Mouse (Mus musculus): ENCODE data around the gene Ticrr. TPM values are rescaled to one million over a fixed set of nuclear protein-coding genes. Genes with fewer than 3 reads are reported as not detected.

The Ticrr gene
- 0.98 and 1.5 TPM in 2 replicates for polyA plus RNA-seq (2015; fragmentation: Nextera tagmentation; extraction: Ambion mirVana)

DNA sequence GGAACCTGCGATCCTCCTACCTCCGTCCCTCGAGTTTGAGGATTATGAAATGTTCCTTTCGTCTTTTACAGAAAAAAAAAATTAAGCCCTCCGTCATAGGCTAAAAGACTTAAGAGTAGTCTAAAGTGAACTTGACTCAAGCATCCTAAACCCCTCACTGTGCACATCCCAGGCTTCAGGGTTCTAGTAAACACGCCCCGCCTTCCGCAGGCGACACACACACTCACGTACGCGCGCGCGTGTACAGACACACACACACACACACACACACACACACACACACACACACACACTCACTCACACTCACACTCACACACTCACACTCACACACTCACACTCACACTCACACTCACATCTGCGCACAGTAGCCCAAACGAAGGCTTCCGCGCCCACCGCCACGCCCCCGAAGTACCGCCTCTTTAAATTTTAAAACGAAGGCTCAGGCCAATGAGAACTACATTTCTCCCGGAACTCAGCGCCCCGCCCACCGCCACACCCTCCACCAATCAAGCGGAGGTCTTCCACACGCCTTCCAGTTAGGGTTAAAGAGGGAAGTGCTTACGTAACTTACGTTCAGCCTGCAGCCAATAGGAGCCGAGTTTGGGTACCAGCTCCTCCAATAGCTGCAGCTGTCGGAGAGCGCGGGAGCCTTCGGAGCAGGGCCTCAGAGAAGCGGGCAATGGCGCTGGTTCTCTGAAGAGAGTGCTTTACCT is at the start of gene Ticrr:
Gene Ticrr (plus strand): TSS at position 619 of the 713 bp plus-strand sequence.

DNA sequence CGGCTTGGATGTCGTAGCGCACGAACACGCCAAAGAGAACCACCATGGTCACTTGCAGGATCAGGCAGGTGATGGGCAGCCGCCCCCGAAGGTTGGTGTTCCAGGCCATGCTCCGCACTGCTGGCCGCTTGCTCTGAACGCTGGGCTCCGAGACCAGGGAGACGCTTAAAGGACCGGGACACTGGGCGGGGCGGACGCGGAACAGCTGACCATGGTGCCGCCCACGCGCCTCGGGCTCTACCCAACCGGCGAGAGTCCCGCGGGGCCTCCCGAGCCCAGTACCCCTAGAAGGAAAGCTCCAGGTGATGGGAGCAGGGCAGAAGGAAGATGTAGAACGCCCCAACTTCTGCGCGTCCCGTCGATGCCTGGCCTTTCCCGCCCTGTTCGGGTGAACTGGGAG is 42.6 kb upstream of the Ticrr start, which contains the start of gene Rhcg:
Gene Rhcg (minus strand): TSS at position 240 of the 400 bp plus-strand sequence.

DNA sequence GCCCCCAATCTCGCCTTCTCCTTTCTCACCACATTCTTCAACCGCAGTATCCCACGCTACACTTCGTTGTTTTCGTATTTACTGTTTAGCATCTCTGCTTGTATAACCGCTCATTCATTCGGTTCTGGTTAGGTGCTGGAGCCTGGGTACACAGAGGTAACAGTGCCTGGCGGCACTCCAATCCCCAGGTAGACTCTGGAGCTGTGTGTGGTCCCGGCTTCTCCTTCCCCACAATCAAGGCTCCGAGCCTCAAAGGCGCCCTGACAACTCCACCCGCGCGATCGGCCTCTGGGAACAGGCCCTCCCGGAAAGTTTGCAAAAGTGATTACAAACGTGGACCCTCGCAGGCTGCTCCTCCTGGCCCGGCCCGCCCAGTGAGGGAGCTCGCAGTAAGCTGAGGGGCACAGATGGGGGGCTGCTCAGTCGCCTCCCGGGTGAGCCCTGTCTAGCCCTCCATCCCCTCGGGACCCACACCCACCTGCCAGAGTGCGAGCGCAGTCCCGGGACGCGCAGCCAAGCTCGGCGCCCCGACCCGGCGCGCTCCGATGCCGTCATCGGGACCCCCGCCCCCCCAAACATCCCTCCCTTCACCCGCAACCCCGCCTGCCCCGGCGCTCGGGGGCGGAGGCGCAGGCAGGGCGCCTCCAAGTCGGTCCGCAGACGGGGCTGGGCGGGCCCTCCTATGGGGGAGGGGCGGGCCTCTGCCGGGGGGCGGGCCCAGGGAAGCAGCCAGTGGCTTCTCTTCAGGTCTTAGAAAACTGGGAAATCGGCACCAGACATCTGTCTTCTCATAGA is 55.4 kb downstream of the Ticrr start, which contains the start of gene Kif7:
Gene Kif7 (minus strand): TSS at position 534 of the 795 bp plus-strand sequence.

DNA sequence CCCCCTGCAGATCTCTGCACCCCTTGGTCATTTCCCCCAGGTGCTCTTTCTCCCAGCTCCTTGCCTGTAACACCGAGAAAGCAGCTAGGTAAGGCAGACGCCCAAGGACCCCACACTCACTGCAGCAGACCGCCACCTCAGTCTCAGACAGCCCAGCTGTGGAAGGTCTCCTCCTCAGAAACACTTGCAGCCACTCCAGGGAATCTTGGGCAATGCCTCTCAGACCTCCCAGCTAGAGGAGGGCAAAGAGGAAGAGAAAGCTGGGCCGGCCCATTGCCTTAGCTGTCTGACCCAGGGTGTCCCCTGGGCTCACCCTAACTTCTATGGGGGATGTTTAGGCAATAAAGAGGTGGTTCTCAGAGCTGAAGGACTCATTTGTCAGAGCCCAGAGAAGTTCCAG is 72.6 kb downstream of the Ticrr start, which contains the start of gene Plin1:
Gene Plin1 (minus strand): TSS at position 282 of the 400 bp plus-strand sequence.

DNA sequence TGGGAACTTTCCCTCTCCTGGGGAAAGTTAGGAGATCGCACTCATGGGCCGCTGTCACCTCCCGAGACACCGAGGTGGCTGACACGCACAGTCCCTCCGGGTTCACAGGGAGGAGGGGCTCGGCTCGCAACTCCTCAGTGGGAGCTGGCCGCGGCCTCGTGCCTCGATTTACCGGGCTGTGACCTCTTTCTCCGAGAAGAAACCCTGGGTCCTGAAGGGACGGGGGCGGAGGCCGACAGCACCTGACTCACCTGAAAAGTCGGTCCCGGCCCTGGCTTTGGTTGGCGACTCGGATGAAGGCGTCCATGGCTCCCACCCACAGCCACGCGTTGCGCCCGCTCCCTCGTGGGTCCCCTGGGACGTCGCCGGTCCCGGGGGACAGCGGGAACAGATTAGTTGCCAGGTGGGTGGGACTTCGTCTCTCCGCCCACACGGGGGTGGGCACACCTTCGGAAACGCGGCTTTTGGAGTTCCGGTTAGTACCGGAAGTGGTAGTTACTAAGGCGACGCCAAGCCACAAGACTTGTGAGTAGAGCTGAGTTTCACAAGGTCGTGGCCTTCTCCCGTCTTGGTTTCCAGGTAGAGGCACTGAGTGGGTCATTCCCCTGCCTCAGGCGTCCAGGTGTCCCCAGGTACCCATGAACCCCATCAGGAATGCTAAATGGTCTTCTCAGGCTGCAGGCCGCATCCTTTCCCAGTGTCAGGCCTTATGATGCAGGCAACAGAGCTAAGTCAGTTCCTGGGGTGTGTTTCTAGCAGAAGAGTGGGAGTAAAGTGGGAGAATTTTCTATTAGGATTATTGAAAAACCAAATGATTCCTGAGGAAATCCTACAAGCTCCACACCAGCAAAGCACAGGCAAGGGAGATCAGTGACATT is 82.9 kb downstream of the Ticrr start, which contains the start of the genes Pex11a and Wdr93:
Gene Pex11a (minus strand): TSS at position 473 of the 878 bp plus-strand sequence.
Gene Wdr93 (plus strand): TSS at position 505 of the 878 bp plus-strand sequence.

Other genes starting within 250 kb of the Ticrr start
- 17.6 and 20.0 TPM in 2 replicates for gene Polg, start 193.8 kb upstream of the Ticrr start, polyA plus RNA-seq (2015; fragmentation: Nextera tagmentation; extraction: Ambion mirVana)
- gene Rhcg, start 42.5 kb upstream of the Ticrr start, polyA plus RNA-seq (2015; fragmentation: Nextera tagmentation; extraction: Ambion mirVana), result 0.24 TPM in 1 of 2 replicates, not detected in the other
- 1.7 and 2.1 TPM in 2 replicates for gene Kif7, start 55.5 kb downstream of the Ticrr start, polyA plus RNA-seq (2015; fragmentation: Nextera tagmentation; extraction: Ambion mirVana)
- gene Plin1, start 72.7 kb downstream of the Ticrr start, polyA plus RNA-seq (2015; fragmentation: Nextera tagmentation; extraction: Ambion mirVana), result not detected in 2 replicates
- 6.6 and 6.8 TPM in 2 replicates for gene Pex11a, start 82.9 kb downstream of the Ticrr start, polyA plus RNA-seq (2015; fragmentation: Nextera tagmentation; extraction: Ambion mirVana)
- gene Wdr93, start 83.0 kb downstream of the Ticrr start, polyA plus RNA-seq (2015; fragmentation: Nextera tagmentation; extraction: Ambion mirVana), result not detected in 2 replicates
- not detected in 2 replicates for gene Mesp1, start 133.6 kb downstream of the Ticrr start, polyA plus RNA-seq (2015; fragmentation: Nextera tagmentation; extraction: Ambion mirVana)
- gene Mesp2, start 150.5 kb downstream of the Ticrr start, polyA plus RNA-seq (2015; fragmentation: Nextera tagmentation; extraction: Ambion mirVana), result 0.18 TPM in 2 replicates
- gene Anpep, start 200.9 kb downstream of the Ticrr start, polyA plus RNA-seq (2015; fragmentation: Nextera tagmentation; extraction: Ambion mirVana), result 10.7 and 13.1 TPM in 2 replicates